Mouse (Mus musculus) cortical plate, adult 2 months (tissue): Measurements from ENCODE around the gene Ptma.

Experiments used
- CTCF ChIP-seq: fragments of 200-500 bp; IDR thresholded peaks from 2 replicates; pipeline ENCODE4 v1.5.1; 2011; ENCODE audit warnings: mild to moderate bottlenecking, control low read depth, low read length; ENCODE audit not compliant: insufficient read depth; ENCODE audit errors: extremely low read depth
- POLR2A ChIP-seq: fragments of 200-500 bp; IDR thresholded peaks from 2 replicates; pipeline ENCODE4 v1.6.1; 2011; ENCODE audit warnings: mild to moderate bottlenecking, low read length, control low read depth; ENCODE audit not compliant: insufficient read depth; ENCODE audit errors: extremely low read depth

GRCm38 (mm10) chr1:86515715-86516410 is 10.7 kb upstream of the Ptma start:
- TF ChIP-seq POLR2A (no peak), CTCF (no peak)
